Mouse (Mus musculus) gastrocnemius, adult 2 months (tissue): ENCODE data around the gene Mbnl2. TPM values are rescaled to one million over a fixed set of nuclear protein-coding genes. Genes with fewer than 3 reads are reported as not detected.
A peak's percentile ranks its signal among the peaks of the same experiment; 100 is the strongest.

Experiments
- DNase-seq: peaks from one replicate; pipeline ENCODE4 v3.0.0; 2022
- H3K27ac ChIP-seq: fragments of 200-600 bp; 2 replicates; pipeline ENCODE4 v1.8.1; 2022; ENCODE audit warnings: mild to moderate bottlenecking
- H3K4me3 ChIP-seq: fragments of 200-600 bp; 2 replicates; pipeline ENCODE4 v1.8.1; 2022; ENCODE audit warnings: mild to moderate bottlenecking, moderate library complexity
- CTCF ChIP-seq: fragments of 200-600 bp; IDR thresholded peaks from 2 replicates; pipeline ENCODE4 v1.8.1; 2022; ENCODE audit warnings: antibody characterized with exemption, mild to moderate bottlenecking, moderate library complexity
- intact Hi-C: fragments of 180-260 bp; cut with DNase I; formaldehyde crosslinking; loops from one replicate; pipeline ENCODE4 v1.15.1; 2025
- total RNA-seq, 2 experiments: library from RNA; stranded (reverse); gene quantifications; 2 replicates each; pipeline ENCODE4 v1.2.3; 2021

The Mbnl2 gene
- total RNA-seq, 2 experiments from 2014 or later = 282 to 352 TPM

DNA sequence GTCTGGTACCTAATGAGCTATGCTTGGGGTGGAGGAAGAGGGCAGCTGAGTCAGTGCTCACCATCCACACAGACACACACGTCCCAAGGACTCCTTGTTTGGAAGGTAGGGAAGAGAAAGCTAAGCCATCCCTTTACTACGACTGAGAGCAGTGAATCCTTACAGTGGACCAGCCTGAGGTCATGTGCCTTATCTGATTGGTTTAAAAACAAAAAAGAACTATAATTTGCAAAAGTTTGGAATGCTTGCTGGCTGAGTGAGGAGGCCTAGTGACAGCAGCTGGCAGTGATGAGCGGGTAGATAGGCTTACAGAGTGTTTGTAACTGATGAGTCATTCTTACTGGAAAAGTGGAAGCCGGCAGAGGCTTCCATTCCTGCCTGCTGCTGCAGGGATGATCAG, 32.5 kb downstream of the Mbnl2 start:
- TF ChIP-seq CTCF = no peak
- peak; percentile 70 for DNase-seq
- Histone ChIP-seq H3K4me3 (peak overlapping the region; percentile 55), H3K27ac (peak overlapping the region; percentile 89)
- intact Hi-C loops = no loop called here

DNA sequence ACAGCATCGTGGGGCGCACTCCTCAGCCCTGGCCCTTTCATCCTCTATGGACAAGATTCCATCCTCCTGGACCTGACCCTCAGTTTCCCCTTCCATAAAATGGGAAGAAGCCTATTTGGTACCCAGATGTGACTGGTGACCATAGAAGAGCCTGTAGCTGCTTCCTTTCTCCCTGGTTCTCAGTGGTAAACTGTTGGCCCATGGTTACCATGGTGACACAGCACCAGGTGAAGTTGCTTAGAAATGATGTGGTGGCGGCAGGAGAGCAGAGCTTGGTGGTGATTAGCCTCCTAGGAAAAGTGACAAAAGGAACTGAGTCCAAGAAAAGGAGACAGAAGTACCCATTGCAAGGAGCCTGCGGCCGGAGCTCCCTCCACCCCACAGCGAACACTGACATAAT, 34.2 kb downstream of the Mbnl2 start:
- no peak for TF ChIP-seq CTCF
- DNase-seq = no peak
- Histone ChIP-seq H3K4me3 (no peak overlapping the region), H3K27ac (peak overlapping the region; percentile 71)
- intact Hi-C loops = no loop called here

DNA sequence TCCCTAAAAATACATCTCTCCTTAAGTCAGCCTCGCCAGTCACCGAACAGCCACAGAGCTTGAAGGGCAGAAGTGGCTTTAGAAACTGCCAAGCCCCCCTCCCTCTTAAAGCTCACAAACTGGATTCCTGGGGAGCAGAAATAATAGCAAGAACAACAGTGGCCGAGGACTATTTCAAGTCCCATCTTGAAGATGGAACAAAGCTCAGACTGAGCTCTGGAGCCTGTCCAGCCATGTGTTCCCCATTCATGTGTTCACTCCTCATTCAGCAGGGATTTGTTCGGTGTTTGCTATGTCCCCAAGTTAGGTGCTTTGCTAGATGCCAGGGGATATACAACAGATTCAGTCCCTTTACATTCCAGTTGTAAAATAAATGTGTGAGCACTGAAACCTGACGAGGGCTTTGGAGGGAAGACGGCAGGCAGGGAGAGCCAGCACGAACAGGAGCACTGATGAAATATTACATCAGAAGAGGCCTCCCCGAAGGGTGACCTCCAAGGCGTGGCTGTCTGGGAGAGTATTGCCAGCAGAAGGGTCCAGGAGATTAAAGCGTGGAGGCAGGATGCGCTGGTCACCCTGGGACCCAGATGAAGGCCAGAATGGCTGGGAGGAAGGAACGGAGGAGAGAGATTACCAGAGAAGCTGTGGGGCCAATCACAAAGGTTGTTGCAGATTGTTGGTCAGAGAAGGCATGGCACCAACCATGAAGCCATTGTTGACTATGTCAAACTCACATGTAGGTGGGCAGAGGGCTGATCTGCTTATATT, 36.0 kb downstream of the Mbnl2 start:
- no peak overlapping the region for H3K4me3 ChIP-seq
- intact Hi-C loops = no loop called here
- TF ChIP-seq CTCF = no peak
- peak overlapping the region; percentile 71 for H3K27ac ChIP-seq
- DNase-seq = no peak

DNA sequence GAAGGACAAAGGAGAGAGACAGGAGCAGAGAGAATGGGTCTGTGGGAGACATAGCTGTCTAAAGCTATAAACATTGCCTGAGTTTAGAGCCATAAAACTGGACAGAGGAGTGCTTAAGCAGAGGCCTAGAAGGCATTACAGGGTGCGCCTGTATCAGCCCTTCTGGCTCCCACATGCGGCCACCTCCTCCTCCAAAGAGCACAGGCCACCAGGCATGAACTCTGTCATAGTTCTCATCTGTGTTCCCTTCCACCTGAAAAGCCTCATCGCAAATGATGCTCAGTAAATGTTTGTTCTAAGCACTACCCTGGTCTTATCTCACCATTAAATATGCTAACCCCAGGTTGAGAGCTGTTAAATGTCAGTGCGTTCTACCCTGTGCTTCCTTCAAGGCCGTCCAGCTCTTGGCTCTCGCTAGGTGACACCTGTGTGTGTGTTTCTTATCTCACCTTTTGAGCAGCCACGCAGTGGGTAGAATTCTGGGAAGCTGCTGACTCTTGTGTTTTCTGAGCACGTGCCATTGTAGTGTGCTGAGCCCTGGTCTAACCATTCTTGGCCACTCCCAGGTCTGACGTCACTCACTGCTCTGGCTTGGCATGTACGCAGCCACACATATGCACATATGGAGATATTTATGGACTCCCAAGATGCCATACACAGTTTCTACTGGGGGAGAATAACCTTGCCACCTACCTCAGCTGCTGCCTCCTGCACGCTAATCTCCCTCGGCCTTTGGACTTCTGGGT, 37.4 kb downstream of the Mbnl2 start:
- DNase-seq = no peak
- Histone ChIP-seq H3K4me3 (no peak overlapping the region), H3K27ac (peak overlapping the region; percentile 63)
- TF ChIP-seq CTCF = no peak
- intact Hi-C loops = no loop called here

DNA sequence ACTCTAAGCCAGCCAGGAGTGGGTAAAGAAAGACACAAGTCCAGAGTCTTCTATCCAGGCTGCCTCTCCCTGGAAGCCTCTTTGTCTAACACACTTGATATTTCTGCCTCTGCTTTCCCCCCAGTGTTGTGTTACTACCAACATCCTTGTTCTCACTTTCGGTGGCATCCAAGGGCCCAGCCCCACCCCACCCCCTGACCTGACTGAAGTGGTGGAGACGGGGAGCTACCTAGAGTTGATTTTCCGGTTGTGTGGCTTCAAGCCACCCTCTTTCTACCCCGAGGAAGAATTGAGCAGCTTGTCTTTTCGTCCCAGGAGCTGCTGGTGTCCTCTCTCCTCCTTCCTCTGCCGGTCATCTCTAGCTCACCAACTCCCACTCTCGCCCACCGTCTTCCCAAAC, 38.0 kb downstream of the Mbnl2 start:
- intact Hi-C loops = no loop called here
- no peak for TF ChIP-seq CTCF
- peak overlapping the region; percentile 63 for H3K27ac ChIP-seq
- no peak for DNase-seq
- H3K4me3 ChIP-seq = no peak overlapping the region

DNA sequence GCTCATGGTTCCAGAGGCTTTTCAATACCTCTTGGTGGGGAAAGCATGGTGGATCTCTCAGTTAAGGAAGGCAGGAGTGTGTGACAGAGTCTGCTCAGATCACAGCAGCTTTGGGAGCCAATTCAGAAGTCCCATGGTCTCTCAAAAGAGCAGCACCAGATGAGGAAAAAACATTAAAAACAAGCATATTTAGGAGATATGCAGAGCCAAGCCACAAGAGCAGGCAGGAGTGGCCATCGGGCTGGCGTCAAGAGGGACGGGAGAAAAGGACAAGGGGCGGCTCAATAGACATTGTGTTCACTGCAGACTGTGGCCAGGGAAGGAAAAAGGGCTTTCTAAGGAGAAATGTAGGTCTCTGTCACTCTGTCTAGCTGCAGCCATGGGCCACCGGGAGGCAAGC, 40.3 kb downstream of the Mbnl2 start:
- intact Hi-C loops = no loop called here
- DNase-seq = no peak
- Histone ChIP-seq H3K4me3 (no peak overlapping the region), H3K27ac (peak overlapping the region; percentile 55)
- no peak for TF ChIP-seq CTCF

DNA sequence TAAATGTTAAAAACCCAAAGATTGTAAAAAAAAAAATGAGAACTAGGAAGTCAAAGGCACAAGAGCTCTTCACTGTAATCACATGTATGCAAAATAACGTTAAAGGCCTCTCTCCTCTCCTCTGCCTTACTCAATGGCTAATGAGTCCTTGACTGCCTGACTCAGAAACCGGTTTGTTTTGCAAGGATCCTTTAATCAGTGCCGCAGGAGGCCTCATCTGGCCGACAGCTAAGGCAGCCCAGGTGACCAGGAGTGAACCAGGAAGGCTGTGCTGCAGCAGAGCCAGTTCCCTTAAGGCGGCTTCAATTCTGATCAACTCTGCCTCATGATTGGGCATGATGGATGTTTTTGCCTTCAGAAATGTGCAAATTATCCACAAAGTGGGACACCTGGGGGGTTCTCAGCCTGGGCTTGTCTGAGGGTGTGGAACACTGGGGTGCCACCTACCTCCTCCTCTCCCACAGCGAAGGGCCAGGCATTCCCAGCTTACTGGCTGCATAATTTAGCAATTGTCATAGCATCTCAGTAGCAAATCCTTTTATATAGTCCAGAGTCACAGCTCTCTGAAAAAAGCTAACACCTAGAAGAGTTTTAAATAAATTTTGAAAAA, 43.0 kb downstream of the Mbnl2 start:
- intact Hi-C loops = no loop called here
- H3K27ac ChIP-seq = peak overlapping the region; percentile 24
- no peak for DNase-seq
- TF ChIP-seq CTCF = no peak
- no peak overlapping the region for H3K4me3 ChIP-seq

DNA sequence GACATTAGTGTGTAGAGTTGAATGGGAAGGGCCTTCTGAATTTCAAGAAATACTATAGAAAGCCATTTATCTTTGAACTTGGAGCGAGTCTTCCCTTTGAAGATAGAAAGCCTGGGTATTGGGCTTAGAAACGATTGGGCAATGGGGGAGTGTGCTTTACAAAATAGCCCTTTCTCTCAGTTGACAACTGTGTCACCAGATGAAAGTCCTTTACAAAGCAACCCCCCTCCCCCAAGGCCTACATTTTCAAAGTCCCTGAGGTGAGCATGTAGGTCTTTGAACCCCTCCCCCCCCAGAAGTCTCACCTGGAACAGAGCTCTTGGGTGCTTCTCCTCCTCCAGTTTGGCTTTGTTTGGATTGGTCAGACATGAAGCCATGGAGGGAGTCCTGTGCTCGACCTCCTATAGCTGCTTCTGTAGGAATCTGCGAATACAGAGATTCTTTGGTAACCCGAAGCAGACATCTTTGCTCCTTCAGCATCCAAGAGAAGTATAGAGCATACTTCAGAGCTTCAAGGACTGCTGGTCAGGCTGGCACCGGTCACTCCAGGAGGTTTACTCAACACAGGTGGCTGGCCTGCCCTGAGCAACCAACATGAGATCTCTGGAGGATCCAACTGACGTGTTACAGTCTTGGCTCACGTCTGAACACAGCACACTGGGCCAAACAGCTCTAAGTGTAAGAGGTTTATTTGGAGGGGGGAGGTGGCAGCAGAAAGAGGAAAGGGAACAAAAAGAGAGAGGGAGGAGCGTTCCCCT, 43.7 kb downstream of the Mbnl2 start:
- peak overlapping the region; percentile 24; the same call in 1 of the 2 replicates for H3K27ac ChIP-seq
- TF ChIP-seq CTCF = no peak
- H3K4me3 ChIP-seq = no peak overlapping the region
- intact Hi-C loops = no loop called here
- DNase-seq = no peak

DNA sequence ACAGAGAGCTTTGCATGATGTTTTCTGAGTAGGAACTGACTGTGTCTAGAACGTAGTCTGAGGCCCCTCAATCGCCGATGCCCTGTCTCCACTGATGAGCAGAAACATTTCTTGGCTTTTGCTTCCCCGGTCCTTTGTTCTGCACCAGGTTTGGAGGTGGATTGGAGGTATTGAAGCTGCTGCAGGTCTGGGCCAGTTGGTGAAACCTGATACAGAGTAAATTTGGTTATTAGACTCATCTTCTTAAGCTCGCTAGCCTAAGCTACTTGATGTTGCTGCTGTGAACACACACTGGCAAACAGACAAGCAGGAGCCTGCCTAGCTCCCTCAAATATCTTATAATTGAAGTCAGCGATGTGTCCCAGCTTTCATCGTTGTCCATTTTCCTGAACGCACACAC, 46.6 kb downstream of the Mbnl2 start:
- no peak overlapping the region for H3K4me3 ChIP-seq
- H3K27ac ChIP-seq = peak overlapping the region; percentile 62
- no peak for TF ChIP-seq CTCF
- DNase-seq = no peak
- intact Hi-C loops = no loop called here

DNA sequence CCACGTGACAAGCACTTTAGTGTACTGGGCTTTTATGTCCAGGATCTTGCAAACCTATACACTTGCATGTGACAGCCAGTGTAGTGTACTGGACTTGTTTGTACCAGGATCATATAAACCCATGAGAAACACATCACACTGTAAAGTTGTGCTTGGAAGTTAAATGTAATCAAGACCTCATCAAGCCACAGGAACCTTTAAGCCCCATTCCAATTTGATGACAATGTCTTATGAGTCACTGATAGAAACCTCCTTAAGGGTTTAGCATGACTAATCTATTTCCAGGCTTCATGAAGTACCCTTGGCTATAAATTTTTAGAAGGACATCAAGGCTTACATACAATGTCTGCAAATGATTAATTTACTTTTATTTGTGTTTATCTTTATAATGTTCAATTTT, 47.6 kb downstream of the Mbnl2 start:
- TF ChIP-seq CTCF = no peak
- peak overlapping the region; percentile 62; the same call in 1 of the 2 replicates for H3K27ac ChIP-seq
- DNase-seq = no peak
- H3K4me3 ChIP-seq = no peak overlapping the region
- intact Hi-C loops = no loop called here

DNA sequence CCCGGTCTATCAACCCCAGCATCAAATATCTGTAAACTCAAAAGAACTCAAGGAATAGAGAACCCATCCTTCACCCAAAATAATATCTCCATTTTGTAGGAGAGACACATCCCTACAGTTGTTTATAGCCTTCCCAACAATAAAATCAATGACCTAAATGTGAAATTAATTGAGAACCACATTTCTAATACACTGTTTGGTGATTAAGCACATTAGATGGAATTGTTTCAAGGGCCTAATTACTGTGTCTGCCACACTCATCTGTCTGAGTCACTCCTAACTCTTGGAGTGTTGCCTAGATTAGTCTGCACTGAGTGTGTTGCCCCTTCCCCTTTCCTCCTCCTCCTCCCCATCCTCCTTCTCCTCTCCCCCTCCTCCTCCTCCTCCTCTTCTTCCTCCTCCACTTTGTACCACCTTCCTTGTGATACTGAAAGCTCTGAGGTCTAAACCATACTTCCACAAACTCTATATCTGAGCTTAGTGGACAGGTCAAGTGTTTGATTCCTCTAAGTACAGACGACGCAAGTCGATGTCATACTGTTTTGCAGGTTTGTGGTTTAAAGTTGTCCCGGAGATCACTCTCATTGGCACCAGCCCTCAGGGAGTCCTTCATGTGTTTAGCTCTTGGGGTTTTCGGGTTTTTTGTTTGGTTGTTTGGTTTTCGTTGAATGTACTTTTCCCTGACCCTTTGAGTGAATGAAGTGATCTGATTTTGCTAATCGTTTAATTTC, 48.8 kb downstream of the Mbnl2 start:
- TF ChIP-seq CTCF = no peak
- Histone ChIP-seq H3K27ac (peak overlapping the region; percentile 55), H3K4me3 (no peak overlapping the region)
- intact Hi-C loops = no loop called here
- DNase-seq = no peak
